In genomic region chr17:66297721-66298120, GRCm38 (mm10) we compare ENCODE assay signal across 23 mouse cellular contexts.
"Had no signal": no experiment of that assay in that cellular context is flagged by ENCODE, and none has a peak within 500 bp of the region (broad histone marks: within the 10 kb centered on the region; RNA-seq: fewer than 3 reads in every experiment).

No protein-coding gene starts in this region.

- DNase-seq: gastrocnemius, postnatal 14 days; heart, adult 18-20 months; heart, postnatal 10 days; heart, postnatal 36 days; kidney, adult 11 months; kidney, adult 2 months; kidney, adult 9 months; kidney, postnatal 14 days; kidney, postnatal 36 days; layer of hippocampus, adult 9-11 months; layer of hippocampus, postnatal 36 days; left cerebral cortex, postnatal 4 days had no signal

- H3K9me3 ChIP-seq: heart, embryonic 10.5 days; heart, embryonic 12.5 days; hindbrain, embryonic 13.5 days; hindbrain, embryonic 15.5 days; kidney, embryonic 15.5 days; limb, embryonic 13.5 days; limb, embryonic 15.5 days; liver, embryonic 12.5 days had no signal

- H3K4me2 ChIP-seq: heart, embryonic 12.5 days; hindbrain, embryonic 13.5 days; hindbrain, embryonic 15.5 days; kidney, embryonic 15.5 days; limb, embryonic 13.5 days; limb, embryonic 15.5 days; liver, embryonic 12.5 days had no signal

- H3K27ac ChIP-seq: heart, embryonic 10.5 days; hindbrain, embryonic 13.5 days; hindbrain, embryonic 15.5 days; hindbrain, postnatal 0 days; kidney, embryonic 15.5 days; kidney, postnatal 0 days; limb, embryonic 13.5 days; limb, embryonic 15.5 days; liver, embryonic 12.5 days had no signal

- H3K9ac ChIP-seq: heart, embryonic 12.5 days; hindbrain, embryonic 13.5 days; hindbrain, embryonic 15.5 days; kidney, embryonic 15.5 days; limb, embryonic 13.5 days; limb, embryonic 15.5 days; liver, embryonic 12.5 days had no signal

- H3K27me3 ChIP-seq: heart, embryonic 12.5 days; hindbrain, embryonic 13.5 days; hindbrain, embryonic 15.5 days; kidney, embryonic 15.5 days; limb, embryonic 13.5 days; limb, embryonic 15.5 days; liver, embryonic 12.5 days had no signal

- H3K4me1 ChIP-seq: heart, embryonic 10.5 days; heart, embryonic 12.5 days; hindbrain, embryonic 13.5 days; hindbrain, embryonic 15.5 days; kidney, embryonic 15.5 days; limb, embryonic 15.5 days; liver, embryonic 12.5 days had no signal

- H3K36me3 ChIP-seq: heart, embryonic 10.5 days; heart, embryonic 12.5 days; hindbrain, embryonic 13.5 days; hindbrain, embryonic 15.5 days; kidney, embryonic 15.5 days; limb, embryonic 13.5 days; limb, embryonic 15.5 days; liver, embryonic 12.5 days had no signal

- ATAC-seq: hindbrain, postnatal 0 days; intestine, embryonic 16.5 days; liver, embryonic 12.5 days had no signal

- H3K4me3 ChIP-seq: heart, embryonic 10.5 days; heart, embryonic 12.5 days; hindbrain, embryonic 13.5 days; hindbrain, embryonic 15.5 days; kidney, embryonic 15.5 days; limb, embryonic 13.5 days; limb, embryonic 15.5 days; liver, embryonic 12.5 days had no signal
